Mouse (Mus musculus) cerebellum, postnatal 25 days (tissue): ENCODE measurements at regions not wholly inside any gene's neighbourhood (a gene's known extent, or its start where the extent isn't known, plus 50 kb on each side); places are given as distances from the start of the nearest gene placed in this dataset.

ENCODE experiments used
- DNase-seq, 2 experiments: peaks; one replicate each; pipeline ENCODE4 v3.0.0; 2021; ENCODE audit warnings: mixed read lengths in 2 of 2

DNA sequence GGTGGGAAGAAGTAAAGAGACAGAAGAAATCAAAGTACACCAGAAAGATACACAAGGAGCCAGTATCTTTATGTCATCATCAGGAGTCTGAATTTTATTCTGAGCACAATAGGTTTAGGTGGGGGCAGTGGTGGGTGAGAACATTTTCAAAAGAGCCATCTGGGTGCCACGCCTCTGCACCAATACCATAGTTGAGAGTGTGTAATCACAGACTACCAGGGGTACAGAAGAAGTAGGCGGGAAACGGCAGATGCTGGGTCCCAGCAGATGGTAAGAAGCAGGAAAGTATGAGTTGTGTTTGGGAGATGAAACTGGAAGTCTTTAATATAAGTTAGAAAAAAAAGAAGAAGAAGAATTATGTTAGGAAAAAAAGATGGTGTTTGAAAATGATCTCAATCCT is 682.7 kb upstream of the Pou3f3 start:
- no peak for DNase-seq

DNA sequence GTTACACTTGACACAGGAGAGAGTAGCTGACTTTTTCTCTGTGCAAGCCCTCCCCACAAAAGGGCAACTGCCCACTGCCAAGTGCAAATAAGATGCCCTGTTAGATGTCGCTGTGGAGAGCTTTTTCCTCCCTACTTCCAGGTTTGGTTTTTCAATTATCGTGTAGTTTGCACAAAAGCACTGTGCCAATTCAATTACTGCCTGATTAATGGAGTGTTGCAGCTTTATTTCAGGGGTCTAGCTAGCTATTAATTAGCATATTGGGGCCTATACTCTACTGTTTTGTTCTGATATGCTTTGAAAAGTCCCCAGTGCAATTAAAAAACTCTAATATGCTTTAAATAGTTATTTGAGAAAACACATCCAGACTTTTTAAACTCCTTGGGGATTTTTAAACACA is 676.6 kb upstream of the Pou3f3 start:
- DNase-seq, result no peak

DNA sequence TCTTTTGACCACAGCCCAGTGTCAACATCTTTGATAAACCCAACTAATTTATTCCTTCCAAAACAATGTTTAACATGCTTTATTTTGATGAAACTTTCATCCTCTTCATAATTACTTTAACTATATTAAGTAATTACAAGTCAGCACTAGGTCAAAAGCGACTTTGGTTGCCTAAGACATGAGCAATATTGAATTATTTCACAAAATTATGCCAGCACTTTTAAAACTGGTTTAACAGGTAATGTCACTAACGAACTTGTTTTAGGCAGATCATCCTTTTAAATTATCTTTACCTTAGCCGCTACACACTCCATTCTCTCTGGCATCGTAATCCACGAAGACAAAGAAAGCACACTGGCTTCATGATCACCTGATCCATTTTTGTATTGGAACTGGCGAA is 669.8 kb upstream of the Pou3f3 start:
- no peak for DNase-seq

DNA sequence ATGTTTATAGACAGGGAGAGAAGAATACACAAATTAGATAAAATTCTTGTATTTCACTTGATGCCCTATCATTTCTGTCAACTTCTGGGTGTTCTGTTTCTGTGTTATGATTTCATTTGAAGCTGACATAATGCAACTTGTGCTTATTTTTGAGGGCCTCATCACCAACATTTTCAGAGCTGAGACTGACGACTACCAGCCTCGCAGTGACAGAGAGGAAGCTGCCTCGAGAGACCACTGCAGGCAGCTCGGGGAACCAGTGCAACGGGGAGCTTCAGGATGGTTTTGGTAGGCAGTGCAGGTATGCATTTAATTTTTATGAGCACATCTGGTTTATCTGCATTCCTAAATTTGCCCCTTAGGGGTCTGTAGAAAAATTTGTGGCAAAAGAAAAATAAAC is 669.1 kb upstream of the Pou3f3 start:
- DNase-seq, result no peak

GRCm38 (mm10) chr1:42033786-42034185 is 661.8 kb upstream of the Pou3f3 start:
- peak; percentile 15 to 39 for DNase-seq

- no peak for DNase-seq
Observed at GRCm38 (mm10) chr1:42035371-42035770, 660.2 kb upstream of the Pou3f3 start.

DNA sequence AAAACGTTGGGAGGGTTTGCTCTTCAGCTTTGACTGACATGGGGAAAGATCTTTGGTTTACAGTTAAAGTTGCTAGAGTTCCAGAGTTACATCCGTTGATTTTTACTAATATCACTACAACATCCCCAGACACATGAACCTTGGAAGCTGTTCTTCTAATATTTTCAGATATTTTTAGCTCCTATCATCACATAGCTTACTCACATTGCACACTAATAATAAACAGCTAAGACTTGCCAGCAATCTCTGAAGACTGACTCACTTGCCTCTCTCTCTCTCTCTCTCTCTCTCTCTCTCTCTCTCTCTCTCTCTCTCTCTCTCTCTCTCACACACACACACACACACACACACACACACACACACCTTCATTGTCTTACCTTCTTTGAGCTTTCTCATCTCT is 654.0 kb upstream of the Pou3f3 start:
- no peak for DNase-seq

DNA sequence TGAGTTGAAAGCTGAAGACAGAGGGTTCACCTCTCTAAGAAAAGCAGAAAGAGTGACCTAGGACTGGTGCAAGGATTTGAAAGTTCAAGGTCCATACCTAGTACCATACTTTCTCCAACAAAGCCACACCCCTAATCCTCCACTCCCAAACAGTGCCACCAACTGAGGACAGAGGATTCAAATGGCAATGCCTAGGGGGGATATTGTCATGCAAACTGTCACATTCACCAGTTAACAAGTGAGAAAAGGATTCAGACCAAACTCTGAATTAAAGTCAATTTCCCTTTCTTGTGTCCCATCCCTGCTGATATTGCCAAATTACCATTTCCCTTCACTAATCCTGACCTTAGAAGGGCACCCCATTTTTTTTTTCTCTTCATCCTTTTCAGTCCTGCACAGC is 637.1 kb upstream of the Pou3f3 start:
- no peak for DNase-seq

DNA sequence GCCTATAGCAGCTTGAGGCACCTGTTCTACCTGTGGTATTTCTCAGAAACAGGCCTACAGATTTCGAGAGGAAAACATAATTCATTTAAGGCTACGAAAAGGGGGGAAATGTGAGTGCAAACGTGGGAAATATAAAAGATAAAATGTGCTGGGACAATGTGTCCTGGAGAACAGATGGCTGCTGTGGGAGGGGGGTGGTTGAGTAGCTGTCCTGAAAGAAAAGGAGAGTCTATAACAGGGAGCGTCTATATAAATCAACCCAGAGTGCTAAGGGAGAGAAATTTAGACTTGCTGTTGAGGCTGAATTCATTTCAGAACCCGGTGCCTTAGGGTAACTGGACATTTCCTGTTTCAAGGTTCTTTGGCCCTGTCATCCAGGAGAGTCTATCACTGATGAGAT is 625.5 kb upstream of the Pou3f3 start:
- DNase-seq, result no peak

DNA sequence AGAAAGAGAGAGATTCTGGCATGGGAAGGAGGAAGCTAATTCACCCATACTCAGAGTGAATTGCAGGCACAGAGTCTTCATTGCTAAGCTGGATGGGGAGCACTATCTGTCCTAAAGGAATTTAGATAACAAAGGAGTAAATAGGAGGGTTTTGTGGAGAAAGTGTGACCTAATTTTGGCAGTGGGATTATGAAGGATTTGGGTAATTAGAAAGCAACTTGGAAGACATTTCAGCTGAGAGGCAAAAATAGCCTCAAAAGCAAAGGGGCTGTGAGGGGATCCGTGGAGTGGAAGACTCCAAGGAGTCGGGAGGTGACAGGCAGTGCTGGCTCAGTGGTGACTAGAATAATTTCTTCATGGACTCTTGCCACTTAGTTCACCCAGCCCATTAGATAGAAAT is 599.5 kb upstream of the Pou3f3 start:
- no peak for DNase-seq

- DNase-seq, result no peak
Observed at GRCm38 (mm10) chr1:42098580-42098979, 597.0 kb upstream of the Pou3f3 start.

DNA sequence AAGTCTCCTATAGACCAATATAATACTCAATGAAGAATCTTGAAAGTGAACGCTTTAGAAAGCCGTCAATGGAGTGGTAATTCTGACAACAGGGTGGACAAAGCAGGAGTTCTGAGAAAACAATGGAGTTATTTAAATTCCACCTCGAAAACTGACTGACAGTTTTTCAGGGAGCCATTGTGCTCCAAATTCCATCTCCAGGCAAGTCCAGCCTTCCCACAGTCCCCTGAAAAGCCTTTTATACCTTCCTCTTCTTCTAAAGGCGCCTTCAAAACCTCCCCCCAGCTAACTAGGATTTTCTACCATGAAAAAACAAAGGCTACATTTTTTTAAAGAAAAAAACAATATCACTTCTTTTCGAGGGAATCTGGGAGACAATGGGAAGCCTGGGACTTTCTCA is 588.0 kb upstream of the Pou3f3 start:
- no peak for DNase-seq

DNA sequence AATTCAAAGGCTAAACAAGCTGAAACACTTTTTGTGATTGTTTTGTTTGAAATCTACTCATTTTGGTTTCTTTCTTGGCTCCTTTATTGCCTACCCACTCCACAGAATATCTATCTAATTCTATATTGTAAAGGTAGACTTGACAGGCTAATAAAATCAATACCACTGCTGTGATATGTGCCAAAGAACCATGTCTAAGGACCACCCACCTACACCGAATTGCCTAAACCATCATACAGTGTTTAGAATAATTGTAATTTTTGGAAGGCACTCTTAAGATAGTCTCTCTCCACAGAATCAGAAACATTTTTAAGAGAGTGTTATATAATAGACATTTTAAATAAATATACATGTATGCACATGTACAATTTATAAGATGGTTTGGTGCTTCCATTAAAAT is 587.6 kb upstream of the Pou3f3 start:
- DNase-seq, result no peak

GRCm38 (mm10) chr1:42152175-42152790 is 543.3 kb upstream of the Pou3f3 start:
- DNase-seq, result peak in 1 of 2 experiments; percentile 6

GRCm38 (mm10) chr1:42152916-42153315 is 542.7 kb upstream of the Pou3f3 start:
- DNase-seq, result no peak

- no peak for DNase-seq
Observed at GRCm38 (mm10) chr1:42167790-42168572, 527.6 kb upstream of the Pou3f3 start.

DNA sequence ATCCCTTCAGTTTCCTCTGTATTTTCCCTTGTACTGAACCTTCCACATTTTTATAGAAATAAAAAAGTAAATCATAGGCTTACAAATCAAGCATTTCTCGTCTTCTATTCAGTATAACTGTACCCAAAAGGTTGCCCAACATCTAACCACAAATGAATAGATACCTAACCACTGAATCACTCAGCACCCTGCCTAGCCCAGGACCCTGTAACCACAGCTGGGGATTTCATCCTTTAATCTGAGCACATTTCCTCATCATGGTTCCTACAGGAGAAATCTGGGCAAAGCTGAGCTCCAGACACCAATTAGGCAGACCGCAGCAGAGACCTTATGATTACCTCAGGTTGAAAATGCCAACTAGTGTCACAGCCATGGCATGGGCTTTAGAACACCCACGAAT is 526.1 kb upstream of the Pou3f3 start:
- DNase-seq, result no peak

DNA sequence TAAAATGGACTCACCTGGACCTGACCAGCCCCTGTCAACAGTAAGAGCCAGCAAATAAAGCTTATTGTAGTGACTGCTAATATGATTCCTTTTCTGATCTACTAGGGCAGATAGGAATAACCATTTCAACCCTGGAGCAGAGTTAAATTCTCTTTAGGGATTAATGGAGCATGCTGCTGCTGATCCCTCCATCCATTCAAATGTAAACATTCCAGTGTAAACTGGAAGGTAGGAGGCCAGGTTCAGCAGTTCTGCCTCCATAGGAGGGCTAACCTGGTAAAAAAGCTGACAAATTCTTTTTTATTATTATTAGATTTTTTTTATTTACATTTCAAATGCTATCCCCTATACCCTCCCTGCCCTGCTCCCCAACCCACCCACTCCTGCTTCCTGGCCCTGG is 509.3 kb upstream of the Pou3f3 start:
- no peak for DNase-seq

GRCm38 (mm10) chr1:42228098-42228497 is 467.5 kb upstream of the Pou3f3 start:
- no peak for DNase-seq

DNA sequence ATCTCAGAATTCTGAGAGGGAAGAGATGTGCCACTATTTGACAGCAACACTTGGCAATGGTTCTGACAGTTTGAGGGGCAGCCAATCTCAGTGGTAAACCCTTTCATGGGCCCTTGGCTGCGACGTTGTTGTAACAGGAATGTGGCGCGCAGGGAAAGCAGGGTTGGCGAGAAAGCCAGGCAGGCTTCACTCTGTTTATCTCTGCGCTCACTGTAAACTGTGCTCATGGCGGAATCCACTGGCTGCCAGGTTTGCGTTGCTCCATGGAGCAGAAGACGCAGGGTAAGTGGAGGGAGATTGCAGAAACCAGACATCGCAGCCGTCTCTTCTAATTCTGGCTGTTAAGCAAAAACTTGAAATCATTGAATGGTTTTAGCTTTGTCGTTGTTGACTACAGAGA is 465.9 kb upstream of the Pou3f3 start:
- peak; percentile 38 to 43 for DNase-seq

GRCm38 (mm10) chr1:42230469-42231040 is 465.0 kb upstream of the Pou3f3 start:
- peak; percentile 10 to 54 for DNase-seq

DNA sequence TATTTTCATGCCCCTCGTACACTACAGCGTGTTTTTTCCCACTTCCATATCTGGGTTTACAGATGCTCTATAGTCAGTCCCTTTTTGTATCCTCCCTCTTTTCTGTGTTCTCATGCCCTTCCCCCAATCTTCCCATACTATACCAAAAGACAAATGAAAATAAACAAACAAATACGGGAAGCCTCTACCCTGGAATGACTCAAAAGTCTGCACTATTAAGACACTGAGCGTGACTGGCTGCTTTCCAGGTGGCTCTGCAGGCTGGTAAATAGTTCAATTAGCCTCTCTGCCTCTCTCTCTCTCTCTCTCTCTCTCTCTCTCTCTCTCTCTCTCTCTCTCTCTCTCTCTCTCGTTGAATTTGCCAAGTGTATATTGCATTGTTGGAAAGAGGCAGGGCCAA is 464.5 kb upstream of the Pou3f3 start:
- DNase-seq, result peak in 1 of 2 experiments; percentile 47

GRCm38 (mm10) chr1:42231897-42232296 is 463.7 kb upstream of the Pou3f3 start:
- no peak for DNase-seq

DNA sequence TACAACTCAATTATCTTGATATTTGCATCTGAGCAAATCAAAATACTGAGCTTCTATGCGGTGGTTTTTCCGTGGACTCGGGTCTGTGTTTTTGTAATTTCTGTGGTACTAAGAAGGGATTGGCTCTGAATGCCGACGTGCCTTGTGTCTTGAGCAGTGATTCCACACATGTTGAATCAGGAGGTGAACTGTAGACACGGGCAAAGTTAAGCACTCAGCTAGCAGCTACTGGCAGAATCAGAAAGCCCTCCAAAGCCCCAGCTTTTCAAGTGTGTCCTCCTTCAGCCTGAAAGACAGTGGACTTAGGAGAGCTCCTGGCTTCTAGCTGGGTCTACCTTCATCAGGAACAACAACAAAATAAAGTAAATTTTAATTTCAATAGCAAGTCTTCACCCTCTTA is 462.9 kb upstream of the Pou3f3 start:
- DNase-seq, result no peak
